Mouse (Mus musculus) liver, postnatal 0 days (tissue): ENCODE results near the gene Rpl35.

Source experiments
- CTCF ChIP-seq: sonication (generic); IDR thresholded peaks from 2 replicates; pipeline ENCODE4 v1.5.1; 2016; ENCODE audit warnings: antibody characterized with exemption, low read depth
- EP300 ChIP-seq: IDR thresholded peaks from 2 replicates; pipeline ENCODE4 v1.6.1; 2016; ENCODE audit warnings: antibody characterized with exemption, low read depth, mild to moderate bottlenecking

GRCm38 (mm10) chr2:38992004-38992403, 13.4 kb downstream of the Rpl35 start:
- TF ChIP-seq EP300: no peak
- TF ChIP-seq CTCF: no peak
